Mouse (Mus musculus) MEL (cell line): ENCODE results near the gene Cbarp.
A peak's percentile ranks its signal among the peaks of the same experiment; 100 is the strongest.

Experiments
- CTCF ChIP-seq, 3 experiments: IDR thresholded peaks in 2 of 3; conservative IDR thresholded peaks in 1 of 3; 2 replicates each; pipeline ENCODE4 v1.5.1; 2011 to 2012; ENCODE audit warnings: low read length in 3 of 3, low read depth in 2 of 3, mild to moderate bottlenecking in 2 of 3, improper control_type of control experiment in 1 of 3, inconsistent platforms in 1 of 3, mixed read lengths in 1 of 3, moderate library complexity in 1 of 3; ENCODE audit not compliant: control insufficient read depth in 1 of 3, insufficient read depth in 1 of 3, poor library complexity in 1 of 3, severe bottlenecking in 1 of 3
- E2F4 ChIP-seq: IDR thresholded peaks from 2 replicates; pipeline ENCODE4 v1.6.1; 2011; ENCODE audit warnings: low read depth, low read length, improper control_type of control experiment, borderline replicate concordance
- EP300 ChIP-seq, 2 experiments: IDR thresholded peaks; 2 replicates each; pipeline ENCODE4 v1.6.1; 2011; ENCODE audit warnings: improper control_type of control experiment in 2 of 2, low read length in 2 of 2, low read depth in 1 of 2, mild to moderate bottlenecking in 1 of 2
- GABPA ChIP-seq: IDR thresholded peaks from 2 replicates; pipeline ENCODE4 v1.6.1; 2012; ENCODE audit warnings: low read depth, mild to moderate bottlenecking, inconsistent platforms, low read length, improper control_type of control experiment, moderate library complexity
- JUND ChIP-seq: IDR thresholded peaks from 2 replicates; pipeline ENCODE4 v1.6.1; 2011; ENCODE audit warnings: low read depth, mild to moderate bottlenecking, improper control_type of control experiment, low read length
- POLR2A ChIP-seq, 2 experiments: IDR thresholded peaks; 2 replicates each; pipeline ENCODE4 v1.6.1; 2011 to 2012; ENCODE audit warnings: low read length in 2 of 2, mild to moderate bottlenecking in 2 of 2, control low read depth in 1 of 2, improper control_type of control experiment in 1 of 2, low read depth in 1 of 2, moderate library complexity in 1 of 2; ENCODE audit not compliant: control insufficient read depth in 1 of 2, insufficient read depth in 1 of 2, poor library complexity in 1 of 2
- TCF12 ChIP-seq: IDR thresholded peaks from 2 replicates; pipeline ENCODE4 v1.6.1; 2014; ENCODE audit warnings: low read depth, mild to moderate bottlenecking, inconsistent platforms, low read length, improper control_type of control experiment, moderate library complexity

- TF ChIP-seq JUND, result peak; percentile 30; the same call in 1 of the 2 replicates
- TF ChIP-seq E2F4, result peak; percentile 74; the same call in 1 of the 2 replicates
- TF ChIP-seq CTCF (IDR thresholded peaks at IDR 0.05 in 2 of 3, conservative IDR thresholded peaks at IDR 0.05 in 1 of 3; ENCODE audit: control insufficient read depth in 1 of 3, insufficient read depth in 1 of 3, low read depth in 2 of 3, low read length in 3 of 3, poor library complexity in 1 of 3, severe bottlenecking in 1 of 3), result peak in 2 of 3 experiments; percentile 78 to 81; a peak in 5 of 6 replicates
- peak; percentile 10 to 86; a peak in 2 of 4 replicates for TF ChIP-seq POLR2A (IDR thresholded peaks at IDR 0.05; ENCODE audit: control insufficient read depth in 1 of 2, insufficient read depth in 1 of 2, low read depth in 1 of 2, low read length in 2 of 2, poor library complexity in 1 of 2)
- TF ChIP-seq GABPA, result peak; percentile 80; the same call in 1 of the 2 replicates
- TF ChIP-seq TCF12, result peak; percentile 61
- peak in 1 of 2 experiments; percentile 37; a peak in 1 of 4 replicates for TF ChIP-seq EP300 (IDR thresholded peaks at IDR 0.05; ENCODE audit: low read depth in 1 of 2, low read length in 2 of 2)
Measured at GRCm38 (mm10) chr10:80141243-80141642, 608 bp upstream of the Cbarp start.
